Mouse (Mus musculus) right cerebral cortex, postnatal 36 days (tissue): ENCODE measurements around the gene Abcb1a.

Experiments used
- DNase-seq, 2 experiments: peaks; one replicate each; pipeline ENCODE4 v3.0.0; 2022; ENCODE audit warnings: low spot score in 2 of 2, mixed read lengths in 1 of 2

Abcb1a gene

DNA sequence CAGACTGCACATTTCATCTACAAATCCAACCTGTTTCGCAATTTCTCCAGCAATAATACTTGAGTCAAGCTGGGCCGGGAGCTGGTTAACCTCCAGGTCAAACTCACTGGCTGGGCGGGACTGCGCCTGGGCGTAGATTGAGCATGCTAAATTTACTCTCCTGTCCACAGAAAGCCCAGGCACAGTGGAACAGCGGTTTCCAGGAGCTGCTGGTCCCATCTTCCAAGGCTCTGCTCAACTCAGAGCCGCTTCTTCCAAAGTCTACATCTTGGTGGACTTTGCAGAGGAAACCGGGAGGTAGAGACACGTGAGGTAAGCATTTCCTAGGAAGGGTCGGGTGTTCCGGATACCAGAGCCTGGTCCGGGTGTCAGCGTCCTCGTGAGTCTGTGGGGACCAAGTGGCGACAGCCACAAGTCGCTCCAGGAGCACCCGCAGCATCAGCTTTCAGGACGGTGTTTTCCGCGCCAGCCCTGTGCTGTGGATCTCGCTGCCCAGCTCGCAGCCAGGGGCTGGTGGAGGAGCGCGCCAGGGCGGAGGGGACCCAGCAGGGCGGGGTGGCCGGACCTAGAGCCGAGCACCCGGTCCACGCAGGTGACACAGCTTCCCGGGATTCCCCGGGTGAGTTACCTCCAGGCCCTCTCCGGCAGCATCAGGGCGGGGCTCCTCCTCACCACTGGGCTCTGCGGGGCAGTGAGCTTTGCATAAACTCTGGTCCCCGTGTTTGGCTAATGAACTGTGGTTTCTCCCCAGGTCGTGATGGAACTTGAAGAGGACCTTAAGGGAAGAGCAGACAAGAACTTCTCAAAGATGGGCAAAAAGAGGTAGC lies at the start of gene Abcb1a:
Gene Abcb1a, plus strand, starts transcription at position 167 of the 827 bp plus-strand sequence.
- DNase-seq: no peak

DNA sequence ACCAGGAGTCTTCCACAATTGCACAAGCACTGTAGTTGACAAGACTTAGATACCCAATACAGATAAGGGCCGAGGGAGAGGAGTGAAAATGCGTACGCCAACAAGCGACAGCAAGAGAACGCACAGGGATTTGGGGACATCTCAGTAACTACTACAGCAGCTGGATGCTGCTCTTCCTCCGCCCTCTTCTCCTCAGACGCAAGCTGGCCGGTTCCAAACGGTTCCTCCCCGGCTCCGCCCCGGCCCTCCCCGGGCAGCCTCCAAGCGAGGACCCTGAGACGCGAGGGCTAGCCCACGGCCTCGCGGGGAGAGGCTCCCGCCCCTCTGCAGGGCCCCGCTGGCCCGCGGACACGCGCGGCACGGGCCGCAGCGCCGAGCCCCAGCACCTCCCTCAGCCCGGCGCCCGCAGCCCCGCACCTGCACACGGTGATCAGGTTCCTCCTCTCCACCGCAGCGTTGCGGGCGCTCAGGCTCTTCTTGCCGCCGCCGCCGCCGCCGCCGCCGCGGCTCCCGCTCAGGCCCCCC lies 37.7 kb upstream of the Abcb1a start:
- peak; percentile 51 to 59 for DNase-seq

DNA sequence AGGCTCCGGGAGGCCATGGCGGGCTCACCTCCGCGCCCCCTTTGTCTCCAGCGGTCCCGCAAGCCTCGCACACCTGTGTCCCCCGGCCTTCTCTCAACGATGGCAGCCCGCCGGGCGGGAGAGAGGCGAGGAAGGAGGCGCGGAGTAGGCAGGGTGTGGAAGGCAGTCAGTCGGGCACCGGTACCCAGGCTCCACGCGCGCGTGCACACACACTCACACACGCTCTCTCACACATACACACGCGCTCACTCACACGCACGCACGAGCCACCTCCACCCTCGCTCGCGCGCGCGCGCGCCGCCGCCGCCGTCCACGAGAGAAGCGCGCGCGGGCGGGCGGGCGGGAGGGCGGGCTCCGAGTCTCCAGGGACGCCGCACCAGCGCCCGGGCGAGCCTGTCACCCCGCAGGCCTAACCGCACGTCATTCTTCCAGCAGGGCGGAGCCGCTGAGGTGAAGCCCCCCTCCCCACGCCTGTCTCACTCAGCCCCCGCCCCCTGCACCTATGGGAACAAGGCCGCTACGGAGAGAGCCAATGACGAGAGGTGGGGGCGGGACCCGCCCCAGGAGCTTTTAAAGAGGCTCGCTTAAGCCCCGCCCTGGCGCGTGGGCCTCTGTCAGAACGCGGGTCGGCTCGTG lies 37.2 kb upstream of the Abcb1a start, which contains the start of gene Rundc3b:
Gene Rundc3b, minus strand, starts transcription at position 357 of the 636 bp plus-strand sequence.
- peak; percentile 92 to 96 for DNase-seq

DNA sequence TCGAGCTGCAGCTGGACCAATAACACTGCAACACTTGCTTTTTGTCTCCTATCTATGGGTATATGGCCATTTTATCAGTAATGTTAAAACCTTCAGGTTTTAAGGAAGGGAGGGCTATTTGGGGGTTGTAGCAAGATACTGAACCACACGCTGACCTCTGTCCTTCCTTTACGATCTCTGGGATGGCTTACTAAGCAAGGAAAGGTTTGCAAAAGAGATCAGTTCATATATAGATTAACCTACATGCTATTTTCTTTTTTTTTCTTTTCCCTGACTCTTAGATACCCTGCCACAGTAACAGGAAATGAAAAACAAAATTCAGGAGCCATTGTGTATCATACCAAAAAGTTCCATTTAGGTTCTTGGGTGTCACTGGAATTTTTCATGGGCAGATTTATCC lies 27.0 kb upstream of the Abcb1a start:
- DNase-seq: no peak

DNA sequence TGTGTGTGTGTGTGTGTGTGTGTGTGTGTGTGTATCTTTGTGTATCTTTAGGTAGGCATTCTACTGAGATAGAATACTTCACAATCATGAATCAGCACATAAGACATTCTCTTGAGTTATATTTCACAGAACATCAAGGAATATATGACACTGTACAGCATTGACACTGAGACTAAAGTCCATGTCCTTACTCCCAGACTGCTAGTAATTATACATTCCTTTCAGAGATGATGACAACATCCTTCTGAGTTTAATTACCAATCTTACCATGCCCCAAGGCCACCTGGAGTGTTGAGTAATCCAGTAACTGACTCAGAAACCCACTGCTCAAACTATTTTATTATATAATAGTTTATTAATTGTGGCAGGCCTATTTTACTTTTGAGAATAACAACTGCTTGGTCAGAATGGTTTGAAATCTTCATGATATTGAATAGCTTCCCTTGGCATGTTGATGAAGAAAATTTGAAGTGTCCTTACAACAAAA lies 25.3 kb upstream of the Abcb1a start:
- DNase-seq: no peak

DNA sequence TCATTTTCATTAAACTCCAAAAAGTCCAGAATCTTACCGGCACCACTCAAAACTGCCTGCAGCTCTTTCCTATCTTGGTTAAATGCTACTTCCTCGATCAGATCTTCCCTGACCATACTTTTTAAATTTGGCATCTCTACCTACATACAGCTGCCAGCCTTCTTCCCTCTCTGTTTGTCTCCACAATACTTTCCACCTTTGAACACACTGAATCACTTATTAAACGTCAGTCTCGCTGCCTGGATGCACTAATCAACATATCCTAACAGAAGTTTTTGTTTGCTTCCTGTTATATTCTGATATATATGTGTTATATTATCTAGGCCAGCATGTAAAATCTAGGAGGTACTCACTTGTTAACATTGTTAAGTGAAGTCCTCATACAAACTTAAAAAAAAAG lies 11.6 kb upstream of the Abcb1a start:
- DNase-seq: no peak

DNA sequence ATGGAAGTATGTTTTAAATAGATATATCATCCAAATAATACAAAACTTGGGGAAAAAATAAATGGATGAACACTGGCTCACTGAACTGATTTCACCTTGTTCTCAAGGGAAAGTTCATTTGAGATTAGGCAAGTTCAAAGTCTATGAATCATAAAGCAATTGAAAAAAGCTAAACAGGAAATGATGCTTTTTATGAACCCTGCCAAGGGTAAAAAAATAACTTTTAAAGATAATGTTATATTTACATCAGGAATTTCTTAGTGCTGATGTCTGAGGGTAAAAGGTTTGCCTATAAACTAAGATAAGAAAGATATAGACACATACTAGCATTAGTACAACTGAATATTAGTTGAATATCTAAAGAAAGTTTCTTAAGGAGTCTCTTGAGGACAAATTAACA lies 11.1 kb upstream of the Abcb1a start:
- DNase-seq: no peak

DNA sequence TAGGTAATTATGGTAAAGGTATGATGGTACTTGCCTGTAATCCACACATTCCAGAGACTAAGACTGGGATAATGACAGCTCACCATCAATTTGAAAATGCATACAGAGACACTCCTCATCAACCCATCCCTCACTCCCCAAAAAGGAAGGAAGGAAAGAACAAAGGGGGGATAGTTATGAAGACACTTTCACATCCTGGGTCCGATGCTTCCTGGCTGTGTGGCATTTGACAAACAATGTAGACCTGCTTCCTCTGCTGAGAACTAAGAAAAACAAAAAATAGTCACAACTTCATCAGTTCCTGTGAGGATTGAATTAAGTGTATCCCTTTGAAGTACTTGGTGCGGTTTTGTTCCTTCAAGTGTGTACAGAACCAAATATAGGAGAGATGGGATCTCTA lies 7.8 kb upstream of the Abcb1a start:
- no peak for DNase-seq

DNA sequence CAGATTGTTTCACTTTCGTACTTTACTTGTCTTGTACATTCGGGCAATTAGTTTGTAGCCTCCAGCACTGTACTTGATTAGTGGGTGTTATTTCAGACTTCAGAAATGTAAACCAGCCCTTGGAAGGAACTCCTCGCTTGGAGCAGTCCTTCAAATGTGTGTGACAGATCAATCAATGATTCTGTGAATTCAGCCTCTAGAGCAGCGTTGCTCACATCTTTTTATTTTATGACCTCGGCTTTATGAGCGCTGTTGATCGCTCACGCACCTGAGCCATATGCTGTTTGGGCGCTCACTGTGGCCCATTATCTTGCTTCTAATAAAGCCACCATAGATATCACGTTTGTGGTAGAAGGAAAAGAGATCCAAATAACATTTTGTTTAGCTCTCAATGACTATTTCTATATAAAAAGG lies 868 bp downstream of the Abcb1a start:
- no peak for DNase-seq

DNA sequence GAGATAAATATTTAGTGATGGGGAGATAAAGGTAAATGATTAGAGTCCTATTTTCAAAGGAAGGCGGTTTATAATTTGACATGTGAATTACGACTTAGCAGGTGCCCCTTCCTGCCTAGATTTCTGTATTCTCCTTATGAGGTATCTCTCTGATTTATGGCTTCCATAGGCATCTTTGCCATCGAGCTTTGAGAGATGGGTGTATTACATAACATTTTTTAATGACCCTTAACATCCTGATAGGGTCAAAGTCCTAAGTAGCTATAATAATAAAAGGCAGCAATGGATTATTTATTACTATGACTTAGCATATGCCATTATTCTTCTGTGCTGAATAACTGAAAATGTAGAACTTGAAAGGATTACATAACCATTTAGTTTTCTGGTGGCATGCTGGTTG lies 4.8 kb downstream of the Abcb1a start:
- no peak for DNase-seq

DNA sequence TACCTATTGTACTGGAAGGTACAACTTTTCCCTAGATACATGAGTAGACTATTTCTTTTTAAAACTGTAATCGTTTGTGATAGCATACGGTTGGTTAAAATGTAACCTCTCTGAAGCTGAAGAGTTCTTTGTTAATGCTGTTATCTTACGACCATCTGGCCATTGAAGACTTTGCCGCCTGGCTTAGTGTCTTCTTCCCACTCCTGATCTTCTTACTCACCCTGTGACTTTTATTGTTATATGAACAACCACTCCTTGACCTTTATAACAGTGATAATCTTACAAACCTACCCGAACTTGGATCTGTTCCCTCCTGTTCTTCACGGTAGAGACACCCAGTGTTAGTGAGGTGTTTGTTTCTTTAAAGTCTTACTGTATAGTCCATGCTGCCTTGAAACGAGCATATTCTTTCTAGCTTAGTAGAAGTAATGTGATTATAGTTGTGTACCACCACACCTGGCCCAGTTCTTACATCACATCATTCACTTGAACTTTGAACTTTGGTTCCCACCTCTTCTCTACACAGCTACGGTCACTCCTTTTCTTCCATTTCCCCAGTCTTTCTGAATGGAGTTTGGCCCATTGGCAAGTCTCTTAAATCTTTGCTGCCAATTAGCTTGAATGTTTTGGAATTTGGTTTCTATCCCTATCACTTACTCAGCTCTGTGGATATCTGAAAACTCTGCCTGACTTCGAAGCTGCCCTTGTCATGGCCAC lies 8.0 kb downstream of the Abcb1a start:
- DNase-seq: no peak

DNA sequence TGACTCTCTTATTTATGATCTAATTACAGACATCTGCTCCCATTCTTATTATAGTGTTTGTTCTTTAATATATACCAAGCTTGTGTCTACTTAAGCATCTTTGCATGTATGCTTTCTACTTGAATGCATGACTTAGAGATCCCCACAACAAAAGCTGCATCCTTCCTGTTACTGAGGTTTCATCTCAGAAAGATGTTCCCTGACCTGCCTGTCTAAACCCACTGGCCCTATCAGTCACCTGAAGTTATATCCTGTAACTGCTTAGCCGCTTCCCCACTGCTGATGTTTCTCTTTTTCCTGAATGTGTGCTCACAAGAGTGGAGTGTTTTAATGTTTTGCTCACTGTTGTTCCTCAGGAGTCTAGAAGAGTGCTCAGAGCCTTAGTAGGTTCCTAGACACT lies 9.7 kb downstream of the Abcb1a start:
- no peak for DNase-seq

DNA sequence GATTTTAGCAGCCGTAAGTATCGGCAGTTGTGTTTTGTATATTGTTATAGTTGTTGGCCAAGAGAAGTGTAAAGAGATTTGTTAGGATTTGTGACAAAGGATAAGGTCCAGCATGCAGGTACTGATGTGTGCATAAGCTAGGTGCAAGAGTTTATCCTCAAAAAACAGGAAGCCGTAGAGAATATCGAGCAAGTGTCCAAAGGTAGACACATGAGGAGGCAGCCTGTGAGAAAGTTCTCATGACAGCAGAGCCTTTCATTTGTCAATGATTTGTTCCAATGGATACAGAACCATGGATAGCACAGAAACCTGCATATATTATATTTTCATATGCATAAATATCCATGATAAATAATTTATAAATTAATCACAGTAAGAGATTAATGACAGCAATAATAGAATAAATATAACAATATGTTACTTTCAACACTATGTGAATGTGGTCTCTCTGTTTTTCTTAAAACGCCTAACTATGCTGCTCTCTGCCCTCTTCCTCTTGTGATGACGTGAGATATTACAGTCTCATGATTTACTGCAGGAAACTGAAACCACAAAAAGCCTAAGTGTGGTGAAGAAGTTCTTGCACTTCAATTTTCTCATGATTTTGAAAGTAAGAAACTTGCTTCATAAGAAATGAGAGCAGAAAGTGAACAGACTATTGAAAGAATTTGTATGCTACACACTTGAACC lies 15.5 kb downstream of the Abcb1a start:
- DNase-seq: no peak

DNA sequence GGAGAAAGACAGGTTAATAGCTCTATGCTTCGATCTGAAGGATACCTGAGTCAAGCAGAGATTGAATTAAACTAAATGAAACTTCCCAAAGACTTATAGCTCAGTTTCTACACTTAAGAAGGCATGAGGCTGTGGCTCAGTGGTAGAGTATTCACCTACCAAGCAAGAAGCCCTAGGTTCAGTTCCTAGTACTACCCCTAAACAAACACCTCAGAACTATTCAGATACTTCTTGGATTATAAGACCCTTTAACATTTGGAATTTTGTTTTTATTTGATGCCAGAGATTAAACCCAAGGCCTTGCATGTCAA lies 16.0 kb downstream of the Abcb1a start:
- no peak for DNase-seq

DNA sequence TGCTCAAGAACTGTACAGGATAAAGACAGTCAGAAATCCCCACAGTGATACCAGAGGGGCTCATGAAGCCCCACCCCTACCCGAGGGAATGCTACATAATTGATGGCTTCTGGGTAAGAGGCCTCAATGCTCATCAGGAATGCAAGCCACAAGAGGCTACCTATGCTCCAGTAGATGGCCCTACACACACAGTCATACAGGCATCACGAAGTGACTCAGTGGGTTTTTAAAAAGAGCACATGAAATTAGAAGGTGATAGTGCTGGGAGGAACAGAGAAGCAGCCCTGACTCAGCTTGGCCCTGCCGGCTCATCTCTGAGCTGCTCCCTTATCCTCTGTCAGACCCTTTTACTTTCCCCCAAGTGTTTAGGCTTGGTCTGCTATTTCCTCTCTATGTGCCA lies 21.3 kb downstream of the Abcb1a start:
- DNase-seq: no peak

DNA sequence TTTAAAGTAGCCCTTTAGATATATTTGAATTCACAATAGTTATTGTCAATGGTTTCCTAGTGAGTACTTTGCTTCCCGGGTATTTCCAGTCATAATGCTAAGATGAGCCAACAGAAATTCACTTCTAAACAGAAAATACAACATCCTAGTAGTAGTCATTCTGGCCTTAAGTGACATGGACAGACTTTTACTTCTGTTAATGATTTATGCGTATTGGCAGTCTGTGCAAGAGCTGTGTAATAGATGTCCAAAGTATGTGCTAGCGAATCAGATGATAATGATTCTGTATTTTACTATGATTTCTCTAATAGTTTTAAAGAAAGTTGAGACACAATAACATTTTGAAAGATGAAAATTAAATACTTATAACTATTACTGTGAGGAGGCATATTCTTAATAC lies 23.8 kb downstream of the Abcb1a start:
- DNase-seq: no peak

DNA sequence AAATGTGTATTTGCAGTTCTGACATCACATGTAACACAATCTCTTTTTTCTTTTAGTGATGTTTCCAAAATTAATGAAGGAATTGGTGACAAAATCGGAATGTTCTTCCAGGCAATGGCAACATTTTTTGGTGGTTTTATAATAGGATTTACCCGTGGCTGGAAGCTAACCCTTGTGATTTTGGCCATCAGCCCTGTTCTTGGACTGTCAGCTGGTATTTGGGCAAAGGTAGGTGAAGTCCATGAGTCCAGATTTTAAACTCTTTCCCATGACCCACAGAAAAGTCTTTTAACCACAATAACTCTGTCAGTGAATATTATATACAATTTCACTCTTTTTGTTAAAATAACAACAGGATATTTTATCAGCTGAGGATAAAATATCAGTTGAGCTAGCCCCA lies 26.2 kb downstream of the Abcb1a start:
- DNase-seq: no peak

DNA sequence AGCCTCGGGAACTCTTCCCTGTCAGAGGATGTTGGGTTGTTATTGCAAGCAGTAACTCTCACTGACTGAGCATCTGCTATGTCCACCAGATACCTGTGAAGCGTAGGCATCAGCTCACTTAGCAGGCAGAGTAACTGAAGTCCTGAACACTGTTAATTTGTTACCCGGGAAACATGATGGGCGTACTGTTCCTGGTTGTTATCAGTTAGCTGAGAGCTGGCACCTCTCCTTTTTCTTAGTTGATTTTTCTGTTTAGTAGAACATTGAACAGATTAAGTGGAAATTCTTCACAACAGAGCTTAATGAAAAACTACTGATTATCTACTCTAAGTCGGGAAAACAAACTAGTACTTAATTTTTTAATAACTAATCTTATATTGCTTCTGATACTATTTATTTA lies 27.7 kb downstream of the Abcb1a start:
- no peak for DNase-seq

DNA sequence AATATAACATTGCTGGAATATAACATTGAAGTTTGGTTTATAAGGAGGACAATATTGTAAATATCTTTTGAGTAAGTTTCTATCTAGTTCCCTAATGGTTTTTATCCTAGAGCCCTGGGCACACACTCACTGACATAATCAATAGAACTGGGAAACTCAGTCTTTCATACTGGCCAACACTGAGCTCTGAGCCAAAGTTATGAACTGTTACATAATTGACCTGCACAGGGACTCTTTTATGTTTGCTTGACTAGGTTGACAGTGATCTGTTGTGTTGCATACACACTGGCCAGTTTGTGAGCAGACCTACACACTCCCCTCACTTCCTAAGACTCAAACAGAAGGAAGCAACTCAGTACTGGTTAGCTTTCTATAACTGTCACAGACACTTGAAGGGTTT lies 56.2 kb downstream of the Abcb1a start:
- no peak for DNase-seq

DNA sequence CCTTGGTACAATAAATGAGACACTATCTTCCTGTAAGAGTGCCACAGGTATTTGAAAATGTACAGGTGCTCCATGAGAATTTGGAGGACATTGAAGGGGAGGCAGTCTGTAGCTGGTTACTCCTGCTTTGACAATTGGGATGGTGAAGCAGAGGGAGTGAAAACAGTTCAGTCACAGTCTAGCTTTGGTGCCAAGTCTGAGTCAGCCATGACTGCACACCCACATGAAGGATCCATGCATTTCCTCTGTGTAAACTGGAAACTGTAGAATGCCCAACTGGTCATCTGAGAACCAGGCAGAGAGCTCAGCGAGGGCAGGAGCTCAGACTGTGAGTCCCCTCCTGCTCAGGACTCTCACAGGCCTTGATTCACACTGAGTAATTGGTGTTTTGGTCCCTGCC lies 59.7 kb downstream of the Abcb1a start:
- peak in 1 of 2 experiments; percentile 12 for DNase-seq

DNA sequence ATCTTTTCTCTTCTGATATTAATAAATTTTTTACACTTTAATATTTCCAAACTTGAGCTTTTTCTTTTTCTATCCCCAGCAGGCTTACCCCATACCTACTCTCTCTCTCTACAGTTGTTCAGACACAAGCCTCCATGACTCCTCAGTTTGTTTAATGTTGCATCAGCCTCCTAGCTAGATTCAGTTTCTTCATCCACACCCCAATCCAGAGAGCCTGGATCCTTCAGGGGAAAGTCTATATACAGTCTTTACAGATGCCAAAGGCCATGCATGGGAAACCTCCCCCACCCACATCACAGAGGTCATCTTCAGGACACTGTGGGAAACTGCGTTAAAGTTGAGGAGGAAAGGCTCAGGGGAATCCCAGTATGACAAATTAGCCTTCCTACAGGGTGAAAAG lies 62.3 kb downstream of the Abcb1a start:
- DNase-seq: no peak

DNA sequence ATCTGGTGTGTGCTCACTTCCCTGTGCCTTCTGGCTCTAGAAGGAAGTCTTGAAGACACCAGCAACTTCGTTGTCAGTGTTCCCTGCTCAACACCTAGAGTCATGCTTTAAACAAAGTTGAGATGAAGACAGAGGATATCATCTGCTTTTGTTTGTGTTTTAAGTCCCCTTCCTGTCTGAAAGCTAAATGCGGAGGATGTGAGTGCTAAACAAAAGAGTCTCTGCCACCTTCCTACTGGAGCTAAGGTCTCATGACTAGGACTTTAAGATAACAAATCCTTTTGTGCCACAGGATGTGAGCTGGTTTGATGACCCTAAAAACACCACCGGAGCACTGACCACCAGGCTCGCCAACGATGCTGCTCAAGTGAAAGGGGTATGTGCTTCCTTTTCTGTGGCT lies 63.0 kb downstream of the Abcb1a start:
- DNase-seq: no peak
